Mouse (Mus musculus): Measurements from ENCODE around the gene Fgfr2.

DNA sequence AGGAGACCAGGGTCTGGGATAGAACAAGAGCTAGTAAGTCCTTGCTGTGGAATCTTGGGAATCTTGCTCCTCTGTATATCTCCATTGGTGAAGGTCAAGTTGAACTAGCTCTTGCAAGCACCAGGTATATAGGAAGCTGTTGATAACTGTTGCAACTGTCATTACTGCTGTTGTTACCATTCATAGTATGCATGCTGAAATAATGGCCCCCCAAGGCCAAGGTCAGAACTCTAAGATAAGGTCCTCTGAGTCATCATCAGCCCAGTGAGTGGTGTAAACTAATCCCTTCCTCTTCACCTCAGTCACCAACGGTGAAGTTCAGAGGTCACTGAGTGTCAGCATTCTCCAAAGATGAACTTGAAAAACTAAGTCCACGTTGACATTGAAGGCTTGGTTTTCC lies 710.6 kb downstream of the Fgfr2 start:
- no peak for TF ChIP-seq CTCF (IDR thresholded peaks at IDR 0.05; ENCODE audit: insufficient read depth, low read length)
- no peak for TF ChIP-seq POLR2A (IDR thresholded peaks at IDR 0.05; ENCODE audit: borderline replicate concordance, extremely low read depth, low read depth, low read length)
